Mouse (Mus musculus) ES-E14 (cell line): ENCODE measurements around the gene Utrn. TPM values are rescaled to one million over a fixed set of nuclear protein-coding genes. Genes with fewer than 3 reads are reported as not detected.
A peak's percentile ranks its signal among the peaks of the same experiment; 100 is the strongest.

ENCODE experiments used
- DNase-seq: peaks from one replicate; pipeline ENCODE4 v3.0.0-alpha.2; 2013; ENCODE audit warnings: low read depth, low spot score
- H3K27ac ChIP-seq: 2 replicates; pipeline ENCODE4 v1.5.1; 2012; ENCODE audit warnings: low read depth, mild to moderate bottlenecking, low read length, moderate library complexity, mixed read lengths; ENCODE audit not compliant: poor library complexity, insufficient read depth, severe bottlenecking
- H3K36me3 ChIP-seq: 2 replicates; pipeline ENCODE4 v1.6.1; 2012; ENCODE audit warnings: mild to moderate bottlenecking, low read length, moderate library complexity, mixed read lengths; ENCODE audit not compliant: control insufficient read depth, poor library complexity, insufficient read depth, severe bottlenecking
- H3K4me1 ChIP-seq, 2 experiments: fragments of 150-350 bp in 1 of 2; sonication (generic) in 1 of 2; 2 replicates each; pipeline ENCODE4 v1.6.1; 2012; ENCODE audit warnings: low read length in 2 of 2, mild to moderate bottlenecking in 1 of 2, mixed read lengths in 1 of 2; ENCODE audit not compliant: control insufficient read depth in 2 of 2, insufficient read depth in 2 of 2, poor library complexity in 1 of 2
- H3K4me3 ChIP-seq, 2 experiments: fragments of 150-350 bp in 1 of 2; sonication (generic) in 1 of 2; 2 replicates each; pipeline ENCODE4 v1.5.1; 2012; ENCODE audit warnings: low read length in 2 of 2, low read depth in 1 of 2, mild to moderate bottlenecking in 1 of 2, mixed read lengths in 1 of 2; ENCODE audit not compliant: insufficient read depth in 1 of 2, poor library complexity in 1 of 2, severe bottlenecking in 1 of 2
- H3K9ac ChIP-seq: 2 replicates; pipeline ENCODE4 v1.6.1; 2012; ENCODE audit warnings: low read depth, mild to moderate bottlenecking, low read length, mixed read lengths; ENCODE audit not compliant: poor library complexity, insufficient read depth, severe bottlenecking
- H3K9me3 ChIP-seq: fragments of 150-350 bp; sonication (generic); 2 replicates; pipeline ENCODE4 v1.6.1; 2012; ENCODE audit warnings: low read depth, mild to moderate bottlenecking, low read length; ENCODE audit not compliant: control insufficient read depth, insufficient read depth
- CHD2 ChIP-seq: IDR thresholded peaks from 2 replicates; pipeline ENCODE4 v1.6.1; 2014; ENCODE audit warnings: mild to moderate bottlenecking, low read depth, low read length, inconsistent platforms
- HCFC1 ChIP-seq: IDR thresholded peaks from 2 replicates; pipeline ENCODE4 v1.6.1; 2012; ENCODE audit warnings: low read length, inconsistent platforms, borderline replicate concordance; ENCODE audit not compliant: insufficient read depth
- MAFK ChIP-seq: IDR thresholded peaks from 2 replicates; pipeline ENCODE4 v1.6.1; 2014; ENCODE audit warnings: mild to moderate bottlenecking, low read depth, low read length, inconsistent platforms; ENCODE audit not compliant: insufficient read depth
- ZC3H11A ChIP-seq: IDR thresholded peaks from 2 replicates; pipeline ENCODE4 v1.6.1; 2012; ENCODE audit warnings: low read depth, mild to moderate bottlenecking, inconsistent platforms, low read length, borderline replicate concordance
- ZNF384 ChIP-seq: IDR thresholded peaks from 2 replicates; pipeline ENCODE4 v1.6.1; 2012; ENCODE audit warnings: low read depth, low read length, inconsistent platforms
- in situ Hi-C, 2 experiments: fragments of 600-800 bp; cut with MboI; formaldehyde crosslinking; loops; one replicate each; pipeline ENCODE4 v1.15.1; 2025; ENCODE audit warnings: low sequenced_read_pairs in 2 of 2, inconsistent platforms in 1 of 2; ENCODE audit not compliant: unreplicated experiment in 2 of 2
- total RNA-seq: library from RNA; depleted of rRNA; stranded (reverse); fragments of 300-350 nt; gene quantifications from 2 replicates; pipeline ENCODE4 v1.2.3, GENCODE M21; 2012

Utrn gene
- total RNA-seq, 1 experiment = 66.9 TPM

DNA sequence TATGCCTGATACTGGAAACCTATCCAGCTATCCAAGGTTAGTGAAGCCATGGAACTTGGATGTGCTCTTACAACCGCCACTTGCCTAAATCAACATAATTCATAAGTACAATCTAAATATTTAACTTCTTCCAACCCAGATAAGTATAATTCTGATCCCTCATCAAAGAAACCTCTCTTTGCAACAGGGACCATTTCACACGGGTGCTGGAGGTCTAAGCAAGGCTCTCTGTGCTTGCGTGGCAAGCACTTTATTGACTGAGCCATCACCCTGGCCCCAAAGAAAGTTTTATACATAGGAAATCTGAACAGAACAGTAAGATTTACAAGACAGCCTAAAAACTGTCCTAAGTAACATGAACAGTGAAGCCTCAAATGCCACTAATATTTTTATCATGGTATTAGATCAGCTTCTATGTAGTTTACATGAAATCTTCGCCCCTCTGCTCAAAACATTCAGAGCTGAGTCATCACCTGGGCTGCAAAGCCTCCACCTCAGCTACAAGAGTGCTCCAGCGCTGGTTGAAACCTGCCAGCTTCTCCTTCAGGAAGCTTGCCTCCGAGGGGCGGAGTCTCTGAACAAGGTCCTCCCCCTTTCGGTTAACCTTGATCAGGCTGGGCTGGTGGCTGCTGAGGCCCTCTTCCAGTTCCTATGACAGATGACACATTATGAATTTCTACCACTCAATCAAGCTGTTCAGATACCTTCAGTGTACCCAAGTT is 211.0 kb downstream of the Utrn start:
- Histone ChIP-seq H3K4me1 (no peaks in the 10 kb centered on the region), H3K4me3 (no peak overlapping the region), H3K27ac (no peak overlapping the region), H3K36me3 (peaks cover 3% of the 10 kb centered on the region; the same call in 1 of the 2 replicates), H3K9ac (no peak overlapping the region), H3K9me3 (no peaks in the 10 kb centered on the region)
- TF ChIP-seq ZNF384 (no peak), ZC3H11A (no peak), CHD2 (no peak), HCFC1 (no peak), MAFK (peak; percentile 52; the same call in 1 of the 2 replicates)
- peak; percentile 40 for DNase-seq
- in situ Hi-C loops = no loop called here

DNA sequence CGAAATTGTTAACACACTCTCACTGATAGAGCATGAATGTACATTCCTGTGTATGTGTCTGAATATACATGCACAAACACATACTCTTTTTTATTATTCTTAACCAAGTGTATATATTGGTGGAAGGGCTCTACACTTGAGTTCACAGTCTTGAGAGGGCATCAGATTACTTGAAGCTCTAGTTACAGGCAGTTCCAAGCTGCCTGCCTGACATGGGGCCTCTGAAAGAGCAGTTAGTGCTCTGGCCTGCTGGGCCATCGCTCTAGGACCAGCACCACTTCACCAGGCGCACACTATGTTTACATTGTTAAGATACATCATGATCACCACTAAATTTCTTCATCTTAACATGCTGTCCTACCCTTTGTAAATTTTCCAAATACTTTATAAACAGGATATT is 216.2 kb downstream of the Utrn start:
- in situ Hi-C loops = no loop called here
- TF ChIP-seq HCFC1 (no peak), MAFK (no peak), ZC3H11A (no peak), CHD2 (no peak), ZNF384 (no peak)
- no peaks in the 10 kb centered on the region for H3K9me3 ChIP-seq
- DNase-seq = no peak
- H3K4me3 ChIP-seq = no peak overlapping the region
- H3K27ac ChIP-seq = no peak overlapping the region
- H3K9ac ChIP-seq = no peak overlapping the region
- no peaks in the 10 kb centered on the region for H3K4me1 ChIP-seq
- H3K36me3 ChIP-seq = peaks cover 2% of the 10 kb centered on the region

DNA sequence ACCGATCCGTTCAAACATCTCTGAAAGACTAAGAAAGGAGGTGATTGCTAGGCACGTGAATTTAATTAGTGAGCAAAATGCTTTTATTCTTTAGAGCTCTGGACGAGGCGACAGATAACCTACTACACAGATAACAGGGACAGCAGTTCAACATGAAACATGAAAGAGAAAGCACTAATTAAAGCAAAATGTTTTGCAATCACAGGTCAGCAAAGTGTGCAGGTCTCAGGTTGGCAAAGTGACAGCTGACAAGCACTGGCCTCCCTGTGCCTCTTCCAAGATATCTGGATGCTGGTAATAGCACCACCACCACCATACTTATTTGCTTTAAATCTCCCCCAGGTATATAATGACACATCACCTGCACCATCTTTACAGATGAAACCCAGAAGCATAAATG is 223.0 kb downstream of the Utrn start:
- H3K36me3 ChIP-seq = peaks cover 2% of the 10 kb centered on the region; the same call in 1 of the 2 replicates
- no peaks in the 10 kb centered on the region for H3K4me1 ChIP-seq
- H3K9ac ChIP-seq = no peak overlapping the region
- H3K9me3 ChIP-seq = no peaks in the 10 kb centered on the region
- DNase-seq = no peak
- TF ChIP-seq ZNF384 (no peak), CHD2 (no peak), ZC3H11A (no peak), MAFK (no peak), HCFC1 (no peak)
- no peak overlapping the region for H3K4me3 ChIP-seq
- in situ Hi-C loops = no loop called here
- H3K27ac ChIP-seq = no peak overlapping the region

DNA sequence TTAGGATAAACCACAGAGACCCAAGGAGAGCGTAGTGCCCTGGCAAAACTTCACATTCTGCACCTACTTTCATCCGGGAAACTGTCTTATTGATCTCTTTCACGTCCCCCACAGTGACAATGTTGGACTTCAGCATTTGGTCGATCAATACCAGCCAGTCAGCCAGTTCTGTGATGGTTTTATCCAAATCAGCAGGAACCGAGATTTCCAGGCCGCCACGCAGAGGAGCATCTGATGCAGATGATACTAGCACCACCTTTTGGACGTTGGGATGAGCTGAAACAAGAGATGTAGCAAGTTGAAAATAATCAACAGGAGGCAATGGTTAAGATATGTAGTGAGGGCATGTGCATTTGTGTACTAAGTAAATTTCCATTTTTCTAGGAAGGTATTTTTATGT is 225.8 kb downstream of the Utrn start:
- in situ Hi-C loops = no loop called here
- Histone ChIP-seq H3K4me3 (no peak overlapping the region), H3K9me3 (no peaks in the 10 kb centered on the region), H3K36me3 (peaks cover 2% of the 10 kb centered on the region; the same call in 1 of the 2 replicates), H3K4me1 (no peaks in the 10 kb centered on the region), H3K9ac (no peak overlapping the region), H3K27ac (no peak overlapping the region)
- DNase-seq = no peak
- TF ChIP-seq CHD2 (no peak), ZC3H11A (no peak), MAFK (no peak), HCFC1 (no peak), ZNF384 (no peak)
